Mouse (Mus musculus): ENCODE results near the gene Arhgef7. TPM values are rescaled to one million over a fixed set of nuclear protein-coding genes. Genes with fewer than 3 reads are reported as not detected.

The Arhgef7 gene
- total and polyA plus RNA-seq, 2 experiments from 2014 or later: 49.2 to 77.1 TPM

GRCm38 (mm10) chr8:11691761-11692160, 35.8 kb upstream of the Arhgef7 start:
- no peaks in the 10 kb centered on the region for H3K36me3 ChIP-seq (replicated peaks; ENCODE audit: control insufficient read depth, insufficient read depth, low read length)
- ATAC-seq (ENCODE audit: insufficient read depth, low read depth): no peak
- whole genome bisulfite sequencing: 82% methylated on average over 6 of the region's 6 CpGs
- no peak overlapping the region for H3K4me3 ChIP-seq (ENCODE audit: low read depth, low read length)
- no peak overlapping the region for H3K4me2 ChIP-seq (ENCODE audit: low read depth, low read length)
- H3K9ac ChIP-seq (replicated peaks; ENCODE audit: low read depth, low read length): no peak overlapping the region
- H3K27me3 ChIP-seq (ENCODE audit: control insufficient read depth, insufficient read depth, low read length): no peaks in the 10 kb centered on the region
- DNase-seq (ENCODE audit: low spot score): no peak
- TF ChIP-seq CTCF (IDR thresholded peaks at IDR 0.05; ENCODE audit: low read depth): no peak
- TF ChIP-seq EP300 (IDR thresholded peaks at IDR 0.05; ENCODE audit: low read depth): no peak
- no peak overlapping the region for H3K27ac ChIP-seq (ENCODE audit: low read depth)
- no peaks in the 10 kb centered on the region for H3K4me1 ChIP-seq (ENCODE audit: control insufficient read depth, insufficient read depth)
- 0 out of 2 replicates have a peak, but pooled peaks cover 3% of the 10 kb centered on the region for H3K9me3 ChIP-seq (replicated peaks; ENCODE audit: control insufficient read depth, low read length)

GRCm38 (mm10) chr8:11692455-11692854, 35.1 kb upstream of the Arhgef7 start:
- no peak for ATAC-seq (ENCODE audit: insufficient read depth, low read depth)

GRCm38 (mm10) chr8:11693972-11694371, 33.5 kb upstream of the Arhgef7 start:
- H3K4me2 ChIP-seq (ENCODE audit: low read depth, low read length): no peak overlapping the region
- no peaks in the 10 kb centered on the region for H3K4me1 ChIP-seq (ENCODE audit: control insufficient read depth, insufficient read depth)
- no peak for DNase-seq (ENCODE audit: low spot score)
- no peak overlapping the region for H3K4me3 ChIP-seq (ENCODE audit: low read depth, low read length)
- no peaks in the 10 kb centered on the region for H3K9me3 ChIP-seq (replicated peaks; ENCODE audit: control insufficient read depth, low read length)
- 69% methylated on average over 5 of the region's 5 CpGs for WGBS
- no peaks in the 10 kb centered on the region for H3K27me3 ChIP-seq (ENCODE audit: control insufficient read depth, insufficient read depth, low read length)
- no peak overlapping the region for H3K9ac ChIP-seq (replicated peaks; ENCODE audit: low read depth, low read length)
- no peak for TF ChIP-seq EP300 (IDR thresholded peaks at IDR 0.05; ENCODE audit: low read depth)
- TF ChIP-seq CTCF (IDR thresholded peaks at IDR 0.05; ENCODE audit: low read depth): no peak
- ATAC-seq (ENCODE audit: insufficient read depth, low read depth): no peak
- no peak overlapping the region for H3K27ac ChIP-seq (ENCODE audit: low read depth)
- no peaks in the 10 kb centered on the region for H3K36me3 ChIP-seq (replicated peaks; ENCODE audit: control insufficient read depth, insufficient read depth, low read length)

More at GRCm38 (mm10) chr8:11692455-11692854, 35.1 kb upstream of the Arhgef7 start:
- no peaks in the 10 kb centered on the region for H3K27me3 ChIP-seq (ENCODE audit: control insufficient read depth, insufficient read depth, low read length)
- H3K4me2 ChIP-seq (ENCODE audit: low read depth, low read length): no peak overlapping the region
- H3K9ac ChIP-seq (replicated peaks; ENCODE audit: low read depth, low read length): no peak overlapping the region
- no peak overlapping the region for H3K4me3 ChIP-seq (ENCODE audit: low read depth, low read length)
- DNase-seq (ENCODE audit: low spot score): no peak
- no peaks in the 10 kb centered on the region for H3K36me3 ChIP-seq (replicated peaks; ENCODE audit: control insufficient read depth, insufficient read depth, low read length)
- H3K4me1 ChIP-seq (ENCODE audit: control insufficient read depth, insufficient read depth): no peaks in the 10 kb centered on the region
- WGBS: 10% methylated on average over 1 of the region's 1 CpGs
- 0 out of 2 replicates have a peak, but pooled peaks cover 3% of the 10 kb centered on the region for H3K9me3 ChIP-seq (replicated peaks; ENCODE audit: control insufficient read depth, low read length)
- no peak for TF ChIP-seq EP300 (IDR thresholded peaks at IDR 0.05; ENCODE audit: low read depth)
- no peak overlapping the region for H3K27ac ChIP-seq (ENCODE audit: low read depth)

GRCm38 (mm10) chr8:11696176-11696575, 31.3 kb upstream of the Arhgef7 start:
- 81% methylated on average over 3 of the region's 3 CpGs for WGBS
- no peaks in the 10 kb centered on the region for H3K36me3 ChIP-seq (replicated peaks; ENCODE audit: control insufficient read depth, insufficient read depth, low read length)
- ATAC-seq (ENCODE audit: insufficient read depth, low read depth) (no peak), DNase-seq (ENCODE audit: low spot score) (no peak)
- no peaks in the 10 kb centered on the region for H3K9me3 ChIP-seq (replicated peaks; ENCODE audit: control insufficient read depth, low read length)
- no peaks in the 10 kb centered on the region for H3K4me1 ChIP-seq (ENCODE audit: control insufficient read depth, insufficient read depth)
- no peak overlapping the region for H3K27ac ChIP-seq (ENCODE audit: low read depth)
- no peaks in the 10 kb centered on the region for H3K27me3 ChIP-seq (ENCODE audit: control insufficient read depth, insufficient read depth, low read length)
- TF ChIP-seq EP300 (IDR thresholded peaks at IDR 0.05; ENCODE audit: low read depth): no peak
- TF ChIP-seq CTCF (IDR thresholded peaks at IDR 0.05; ENCODE audit: low read depth): no peak
- no peak overlapping the region for H3K9ac ChIP-seq (replicated peaks; ENCODE audit: low read depth, low read length)
- no peak overlapping the region for H3K4me2 ChIP-seq (ENCODE audit: low read depth, low read length)
- no peak overlapping the region for H3K4me3 ChIP-seq (ENCODE audit: low read depth, low read length)

- Histone ChIP-seq H3K4me1 (ENCODE audit: control insufficient read depth, insufficient read depth) (no peaks in the 10 kb centered on the region), H3K9me3 (replicated peaks; ENCODE audit: control insufficient read depth, low read length) (no peaks in the 10 kb centered on the region), H3K4me2 (ENCODE audit: low read depth, low read length) (no peak overlapping the region), H3K9ac (replicated peaks; ENCODE audit: low read depth, low read length) (no peak overlapping the region), H3K27me3 (ENCODE audit: control insufficient read depth, insufficient read depth, low read length) (no peaks in the 10 kb centered on the region), H3K36me3 (replicated peaks; ENCODE audit: control insufficient read depth, insufficient read depth, low read length) (no peaks in the 10 kb centered on the region), H3K4me3 (ENCODE audit: low read depth, low read length) (no peak overlapping the region), H3K27ac (ENCODE audit: low read depth) (no peak overlapping the region)
- ATAC-seq (ENCODE audit: insufficient read depth, low read depth): no peak
- WGBS: 76% methylated on average over 7 of the region's 7 CpGs
- TF ChIP-seq CTCF (IDR thresholded peaks at IDR 0.05; ENCODE audit: low read depth) (no peak), EP300 (IDR thresholded peaks at IDR 0.05; ENCODE audit: low read depth) (no peak)
- DNase-seq (ENCODE audit: low spot score): no peak
Observed at GRCm38 (mm10) chr8:11697467-11697866, 30.1 kb upstream of the Arhgef7 start.

- ATAC-seq (ENCODE audit: insufficient read depth, low read depth): no peak
- Histone ChIP-seq H3K4me3 (ENCODE audit: low read depth, low read length) (no peak overlapping the region), H3K27ac (ENCODE audit: low read depth) (no peak overlapping the region), H3K4me1 (ENCODE audit: control insufficient read depth, insufficient read depth) (no peaks in the 10 kb centered on the region), H3K9me3 (replicated peaks; ENCODE audit: control insufficient read depth, low read length) (no peaks in the 10 kb centered on the region), H3K27me3 (ENCODE audit: control insufficient read depth, insufficient read depth, low read length) (no peaks in the 10 kb centered on the region), H3K36me3 (replicated peaks; ENCODE audit: control insufficient read depth, insufficient read depth, low read length) (no peaks in the 10 kb centered on the region), H3K9ac (replicated peaks; ENCODE audit: low read depth, low read length) (no peak overlapping the region), H3K4me2 (ENCODE audit: low read depth, low read length) (no peak overlapping the region)
- TF ChIP-seq CTCF (IDR thresholded peaks at IDR 0.05; ENCODE audit: low read depth): no peak
- no peak for TF ChIP-seq EP300 (IDR thresholded peaks at IDR 0.05; ENCODE audit: low read depth)
- DNase-seq (ENCODE audit: low spot score): no peak
- whole genome bisulfite sequencing: 86% methylated on average over 5 of the region's 5 CpGs
Observed at GRCm38 (mm10) chr8:11699442-11700001, 28.0 kb upstream of the Arhgef7 start.
